Mouse (Mus musculus) thymus, postnatal 14 days (tissue): Measurements from ENCODE around the gene 4933417A18Rik.
"Not testable (repeated sequence)": the region's sequence is repeated elsewhere in the genome, so short reads cannot be mapped to it uniquely, and the experiment has no call there.

ENCODE experiments used
- DNase-seq: peaks from one replicate; pipeline ENCODE4 v3.0.0; 2021

Gene 4933417A18Rik

DNA sequence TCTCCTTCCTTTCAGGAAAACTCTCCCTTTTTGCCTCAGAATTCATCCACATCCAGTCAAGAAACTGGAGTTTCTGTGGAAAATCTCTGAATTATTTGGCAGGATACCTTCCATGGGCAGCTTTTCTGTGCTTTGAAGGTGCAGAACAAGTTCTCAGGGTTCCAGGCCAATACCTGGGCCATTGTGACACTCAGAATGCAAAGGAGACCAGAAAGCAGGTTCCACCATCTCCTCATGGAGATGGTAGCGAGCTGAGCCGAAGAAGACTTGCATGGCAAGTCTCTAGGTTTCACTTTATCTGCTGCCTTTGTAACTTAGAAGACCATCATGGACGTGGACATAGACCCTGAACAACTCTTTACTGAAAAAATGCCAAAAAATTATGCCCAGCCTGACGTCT, at the start of gene 4933417A18Rik, which contains the start of gene Fam217a:
4933417A18Rik (plus strand) TSS at position 200 of the 400 bp plus-strand sequence.
Fam217a (minus strand) TSS at position 101 of the 400 bp plus-strand sequence.
- no peak for DNase-seq

DNA sequence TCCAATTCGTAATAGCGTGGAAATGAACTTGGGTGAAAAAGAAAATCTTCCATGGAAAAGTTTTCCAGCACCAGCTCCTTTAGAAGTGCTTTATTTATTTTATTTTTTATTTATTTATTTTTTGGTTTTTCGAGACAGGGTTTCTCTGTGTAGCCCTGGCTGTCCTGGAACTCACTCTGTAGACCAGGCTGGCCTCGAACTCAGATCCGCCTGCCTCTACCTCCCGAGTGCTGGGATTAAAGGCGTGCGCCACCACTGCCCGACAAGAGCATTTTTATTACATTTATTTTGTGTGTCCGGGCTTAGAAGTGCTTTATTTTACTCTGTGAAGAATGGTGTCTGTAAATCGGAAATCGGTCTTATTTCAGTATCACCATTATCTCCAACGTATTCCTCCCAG, 49.5 kb upstream of the 4933417A18Rik start:
- DNase-seq = peak; percentile 26

DNA sequence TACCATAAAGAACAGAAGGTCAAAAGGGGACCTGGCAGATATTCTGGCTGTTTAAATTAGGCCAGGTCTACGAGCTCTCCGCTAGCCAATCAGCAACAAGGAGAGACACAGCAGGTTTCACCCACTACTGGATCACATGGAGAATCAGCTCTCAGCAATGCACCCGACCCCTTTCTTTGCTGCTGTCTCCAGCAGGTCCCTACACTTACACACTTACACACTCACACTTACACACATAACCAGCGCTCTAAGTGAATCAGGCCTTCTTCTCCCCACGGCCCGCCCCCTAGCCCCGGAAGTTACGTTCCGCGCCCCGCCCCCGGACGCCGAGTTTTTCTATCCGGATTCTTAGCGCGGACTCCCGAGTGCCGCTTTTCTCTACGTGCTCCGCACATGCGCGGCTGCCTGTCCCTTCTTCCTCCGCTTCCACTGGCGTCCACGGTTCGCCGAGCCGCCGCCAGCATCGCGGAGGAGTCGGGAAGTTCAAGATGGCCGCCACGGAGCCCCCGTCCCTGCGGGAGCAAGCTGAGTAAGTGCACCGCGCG, 49.0 kb upstream of the 4933417A18Rik start, which contains the start of gene Prpf4b:
Prpf4b (plus strand) TSS at position 137 of the 545 bp plus-strand sequence.
- DNase-seq = peak; percentile 96

DNA sequence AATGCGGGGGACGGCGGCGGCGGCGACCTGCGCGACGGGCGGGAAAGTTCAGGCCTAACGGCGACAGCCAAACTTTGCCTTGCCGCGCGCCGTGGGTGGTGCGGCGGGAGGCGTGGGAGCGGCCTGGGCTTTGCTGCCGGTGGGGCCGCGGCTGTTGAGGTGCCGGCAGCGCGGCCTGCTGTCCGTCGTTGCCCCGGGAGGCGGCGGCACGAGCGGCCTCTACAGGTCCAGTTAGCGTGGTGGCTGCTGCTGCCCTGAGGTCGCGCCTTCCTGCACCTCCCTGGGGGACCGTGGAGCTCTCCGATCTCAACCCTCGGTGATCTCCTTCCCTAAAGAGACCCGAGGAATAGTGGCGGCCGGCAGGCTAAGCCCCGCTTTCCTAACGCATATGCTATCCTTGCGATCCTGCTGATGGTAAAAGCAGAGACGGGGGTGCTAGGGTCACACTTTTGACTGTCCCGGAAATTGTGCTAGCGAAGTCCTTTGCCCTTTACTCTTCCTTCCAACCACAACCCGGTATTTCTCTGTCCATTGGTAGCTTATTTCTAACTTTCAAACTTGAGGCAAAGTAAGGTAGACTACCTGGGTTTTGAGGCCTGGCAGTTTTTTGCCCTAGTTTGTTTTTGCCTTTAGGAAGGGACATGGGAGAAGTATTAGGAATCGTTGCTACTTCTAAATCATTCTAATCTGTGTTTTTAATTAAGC, 48.3 kb upstream of the 4933417A18Rik start:
- DNase-seq = no peak

DNA sequence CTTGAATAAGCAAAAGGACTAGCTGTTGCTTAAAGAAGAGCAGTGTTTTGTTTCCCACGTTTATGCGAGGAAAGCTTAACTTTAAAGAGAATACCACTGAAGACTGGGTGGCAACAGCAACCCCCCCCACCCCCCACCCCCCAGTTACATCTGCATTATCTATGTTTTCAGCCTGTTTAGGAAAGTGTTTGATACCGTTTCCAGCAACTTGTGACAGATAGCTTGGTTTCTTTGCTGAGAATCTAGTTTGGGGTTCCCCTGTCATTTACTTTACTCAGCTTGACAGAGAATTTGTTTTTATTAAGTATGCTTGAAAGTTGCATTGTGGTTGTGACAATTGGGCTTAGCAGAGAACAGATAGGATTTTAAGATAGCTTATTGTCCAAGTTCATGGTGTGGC, 47.7 kb upstream of the 4933417A18Rik start:
- no peak for DNase-seq

DNA sequence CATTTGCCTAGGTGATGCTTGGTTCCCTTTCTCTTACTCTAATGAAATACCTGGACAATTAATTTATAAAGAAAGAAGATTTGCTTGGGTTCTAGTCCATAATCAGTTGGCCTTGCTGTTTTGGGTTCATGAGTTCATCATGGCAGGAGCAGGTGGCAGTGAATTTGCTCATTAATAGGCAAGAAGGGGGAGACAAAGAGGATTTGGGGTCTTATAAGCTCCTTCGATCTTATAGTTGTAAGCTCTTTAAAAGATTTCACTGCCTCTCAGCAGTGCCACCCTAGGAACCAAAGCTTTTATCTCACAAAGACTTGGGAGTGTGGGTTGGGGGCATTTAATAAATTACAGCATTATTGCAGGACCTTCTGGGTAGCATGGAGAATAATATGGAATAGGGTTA, 31.3 kb upstream of the 4933417A18Rik start:
- DNase-seq = no peak

DNA sequence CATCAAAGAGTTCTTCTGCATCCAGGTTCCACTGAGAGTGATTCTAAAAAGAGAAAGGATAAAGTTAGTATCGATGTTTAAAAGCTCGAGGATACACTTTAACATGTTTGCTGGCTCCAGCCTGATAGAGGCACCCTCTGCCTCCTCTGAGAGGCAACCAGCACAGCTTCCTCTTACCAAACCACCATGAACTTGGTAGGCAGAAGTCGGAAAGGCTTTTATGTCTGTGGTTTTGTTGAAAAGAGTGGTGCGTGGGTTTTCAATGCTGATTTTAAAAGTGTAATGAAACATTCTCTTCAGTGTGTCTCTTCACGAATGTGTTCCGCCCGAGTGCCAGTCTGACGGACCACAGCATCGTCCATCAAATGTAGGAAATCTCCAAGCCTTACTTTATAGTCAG, 9.6 kb upstream of the 4933417A18Rik start:
- peak; percentile 43 for DNase-seq

DNA sequence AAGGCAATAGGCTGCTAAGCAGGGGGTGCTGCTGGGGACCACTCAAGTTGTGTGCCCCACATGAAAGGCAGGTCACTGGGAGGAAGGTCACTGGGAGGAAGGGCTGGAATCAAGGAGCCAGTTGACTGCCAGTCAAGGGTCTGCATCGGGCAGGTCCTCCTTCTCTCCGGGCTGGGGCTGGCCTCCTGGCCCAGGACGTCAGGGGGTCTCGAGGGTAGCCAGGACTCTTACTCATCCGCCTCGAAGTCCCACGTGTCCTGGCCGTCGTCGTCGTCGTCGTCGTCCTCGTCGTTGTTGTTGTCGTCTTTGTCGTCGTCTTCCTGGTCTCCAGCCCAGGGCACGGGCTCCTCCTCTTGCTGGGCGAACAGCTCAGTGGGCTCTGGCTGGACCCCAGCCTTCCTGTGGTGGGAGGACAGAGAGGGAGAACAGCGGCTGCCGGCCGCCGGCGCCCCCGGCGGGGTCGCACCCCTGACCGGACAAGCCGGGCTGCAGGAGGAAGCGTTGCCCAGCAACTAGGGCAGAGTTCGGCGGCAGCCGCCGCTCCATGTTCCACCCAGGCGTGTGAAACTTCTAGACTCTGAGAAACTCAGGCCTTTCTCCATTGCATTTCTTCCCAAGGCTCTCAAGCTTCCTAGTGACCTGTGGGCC, 7.6 kb upstream of the 4933417A18Rik start:
- peak; percentile 10 for DNase-seq

DNA sequence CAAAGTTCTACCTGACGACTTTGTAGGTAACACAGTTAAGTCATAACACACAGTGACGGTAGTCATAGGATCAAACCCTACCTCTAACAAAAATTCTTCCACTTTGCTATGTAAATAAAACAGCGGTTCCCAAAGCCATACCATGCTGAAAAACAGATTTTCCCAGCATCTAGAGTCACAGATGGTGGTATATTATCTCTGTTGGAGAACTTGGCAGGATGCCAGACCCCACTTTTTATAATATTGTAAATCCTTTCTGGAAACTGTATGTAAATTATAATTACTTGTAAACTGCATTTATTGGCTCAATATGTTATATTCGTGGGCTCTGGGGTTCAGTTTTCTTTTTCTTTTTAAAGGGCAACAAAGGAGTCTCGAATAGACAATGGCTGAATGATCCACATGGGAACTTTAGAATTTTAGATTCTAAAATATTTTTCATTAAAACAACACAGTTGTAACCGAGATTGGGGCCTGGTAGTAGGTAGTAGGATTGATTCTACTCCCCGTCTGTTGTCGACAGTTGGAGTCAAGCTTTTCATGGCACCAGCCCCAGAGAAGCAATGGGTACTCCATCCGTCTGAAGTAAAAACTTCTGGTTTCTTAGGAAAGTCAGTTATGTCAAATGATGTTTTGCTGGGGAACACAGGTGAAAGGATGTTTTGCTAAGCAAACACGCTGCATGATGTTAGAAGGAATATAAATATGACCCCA, 10.9 kb downstream of the 4933417A18Rik start:
- no peak for DNase-seq

DNA sequence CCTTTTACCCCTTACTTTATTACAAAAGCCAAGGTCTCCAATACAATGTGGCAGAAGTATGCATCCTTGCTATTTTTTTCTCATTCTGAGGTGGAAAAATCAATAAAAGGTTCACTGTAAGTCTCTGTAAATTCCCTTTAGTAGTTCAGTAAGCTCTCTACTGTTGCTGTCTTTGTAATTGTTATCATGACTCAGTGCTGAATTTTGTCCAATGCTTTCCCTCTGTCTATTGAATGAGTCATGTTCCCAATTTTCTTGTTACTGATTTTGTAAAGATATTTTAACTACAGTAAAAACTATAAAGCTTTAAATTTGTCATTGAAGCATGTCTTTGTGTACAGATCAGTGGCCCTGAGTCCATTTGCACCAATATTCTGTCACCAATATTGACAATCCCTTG, 18.2 kb downstream of the 4933417A18Rik start:
- DNase-seq = no peak

DNA sequence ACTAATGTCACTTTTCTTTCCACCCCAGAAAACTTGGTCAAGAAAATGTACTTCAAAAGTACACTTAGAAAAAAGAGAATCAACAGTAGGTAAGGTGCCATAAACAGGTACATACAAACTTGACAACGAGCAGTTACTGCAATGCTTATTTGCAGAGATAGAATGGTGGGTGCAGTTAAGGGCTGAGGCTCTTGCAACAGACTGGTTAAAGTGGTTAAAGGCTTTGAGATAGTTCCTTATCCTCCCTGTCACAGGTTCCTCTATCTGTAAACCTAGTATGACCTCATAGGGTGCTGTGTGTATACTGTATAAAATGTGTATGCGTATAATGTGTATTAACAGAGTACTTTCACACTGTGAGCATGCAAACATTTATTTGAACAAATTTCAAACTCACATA, 27.2 kb downstream of the 4933417A18Rik start:
- DNase-seq = not testable (repeated sequence)

DNA sequence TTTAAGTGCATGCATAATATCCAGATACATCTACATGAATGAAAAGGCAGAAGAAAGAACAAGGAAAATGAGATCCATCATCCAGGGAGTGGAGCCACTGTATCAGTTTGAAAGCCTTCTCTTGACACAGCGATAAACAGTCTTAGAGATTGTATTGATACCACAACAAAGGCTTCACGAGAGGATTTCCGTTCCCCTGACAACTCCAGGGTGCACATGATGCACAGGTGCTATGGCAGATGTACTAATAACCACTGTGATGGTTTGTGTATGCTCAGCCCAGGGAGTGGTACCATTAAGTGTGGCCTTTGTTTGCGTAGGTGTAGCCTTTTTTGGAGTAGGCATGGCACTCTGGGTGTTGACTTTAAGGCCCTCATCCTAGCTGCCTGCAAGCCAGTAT, 32.7 kb downstream of the 4933417A18Rik start:
- DNase-seq = peak; percentile 67

DNA sequence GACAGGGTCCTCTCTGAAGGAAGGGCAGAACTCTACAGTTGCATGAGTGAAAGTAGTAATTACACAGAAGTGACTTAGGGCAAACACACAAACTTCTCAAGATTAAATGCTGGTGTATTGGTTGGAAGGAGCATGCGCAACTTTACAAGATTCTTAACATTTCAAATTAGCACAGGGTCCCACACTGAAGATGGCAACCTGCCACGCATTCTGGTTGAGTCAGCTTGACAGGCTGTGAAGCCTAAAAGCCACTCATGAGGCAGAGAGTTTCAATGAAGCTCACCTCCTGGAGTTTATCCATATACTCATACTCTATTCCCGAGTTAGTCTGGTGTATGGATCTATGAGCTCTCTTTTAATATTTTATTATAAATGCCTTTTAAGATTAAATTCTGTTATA, 33.9 kb downstream of the 4933417A18Rik start:
- DNase-seq = not testable (repeated sequence)

DNA sequence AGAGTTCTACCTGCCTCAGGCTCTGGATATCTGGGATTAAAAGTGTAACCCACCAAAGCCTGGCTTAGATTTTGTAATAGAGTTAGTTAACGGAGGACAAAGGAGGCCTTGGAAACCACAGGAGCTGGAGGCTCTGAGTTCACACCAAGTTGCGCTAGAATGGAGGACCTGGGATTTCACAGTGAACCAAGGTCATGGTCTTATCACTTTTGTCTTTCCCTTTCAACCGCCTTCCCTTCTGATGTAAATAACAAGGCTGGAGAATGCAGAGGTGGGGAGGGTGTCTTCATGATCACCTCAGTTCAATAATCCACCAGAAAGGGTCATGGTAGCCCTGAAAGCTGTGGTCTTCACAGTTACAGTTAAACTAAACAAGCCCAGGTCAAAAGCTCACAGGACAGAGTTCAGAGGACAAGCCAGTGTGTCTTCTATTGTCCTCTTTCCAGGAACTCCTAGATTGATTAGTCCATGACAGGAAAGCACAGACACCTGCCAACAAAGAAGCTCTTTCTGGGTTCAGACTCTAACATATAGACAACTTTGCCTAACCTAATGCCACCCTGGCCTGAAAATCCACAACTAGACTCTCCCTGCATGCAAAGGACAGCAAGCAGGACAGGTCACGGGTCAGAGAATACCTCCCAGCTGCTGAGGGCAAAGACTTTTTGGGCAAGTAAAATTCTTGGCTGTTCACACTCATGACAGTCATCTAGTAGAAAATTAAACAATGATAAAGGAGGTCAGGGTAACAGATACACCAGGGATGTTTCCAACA, 37.0 kb downstream of the 4933417A18Rik start:
- DNase-seq = no peak

DNA sequence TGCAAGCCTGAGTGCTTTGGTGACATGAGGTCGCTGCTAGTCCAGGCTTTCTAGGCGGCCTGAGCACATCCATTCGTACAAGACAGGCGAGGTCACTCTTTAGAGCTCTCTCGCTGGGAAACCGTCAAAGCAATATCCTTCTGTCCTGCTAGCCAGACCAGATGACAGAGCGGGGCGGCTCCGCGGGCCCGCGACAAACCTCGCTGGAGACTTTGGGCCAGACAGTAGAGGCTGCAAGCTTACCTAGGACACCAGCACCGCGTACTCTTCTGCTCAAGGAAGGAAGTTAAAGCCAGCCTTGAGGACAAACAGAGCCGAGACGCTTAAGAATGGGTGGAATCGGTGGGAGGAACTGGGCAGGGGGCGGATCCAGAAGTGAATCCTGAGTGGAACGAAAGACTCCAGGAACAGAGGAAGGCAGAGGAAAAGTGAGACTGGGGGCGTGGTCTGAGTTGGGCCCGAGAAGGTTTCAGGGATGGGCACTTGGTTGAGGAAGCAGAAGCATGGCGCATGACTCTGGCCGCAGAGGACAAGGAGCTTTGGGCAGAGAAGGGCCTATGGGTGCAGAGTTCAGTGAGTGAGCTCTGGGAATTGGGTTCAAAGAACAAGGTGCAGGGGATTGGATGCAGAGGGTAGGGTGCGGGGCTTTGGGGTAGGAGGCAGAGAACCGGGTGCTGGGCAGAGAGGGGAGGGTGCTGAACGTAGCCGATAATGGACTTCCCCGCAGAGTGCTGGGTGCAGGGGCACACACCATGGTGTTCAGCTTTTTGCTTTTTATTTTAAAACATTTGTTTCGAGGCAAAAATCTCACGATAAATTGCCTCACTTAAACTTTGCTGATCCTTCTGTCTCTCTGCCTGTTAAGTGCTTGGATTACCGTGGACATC, 39.5 kb downstream of the 4933417A18Rik start, which contains the start of gene Eci3:
Eci3 (minus strand) TSS at position 300 of the 887 bp plus-strand sequence.
- peak; percentile 9 for DNase-seq

DNA sequence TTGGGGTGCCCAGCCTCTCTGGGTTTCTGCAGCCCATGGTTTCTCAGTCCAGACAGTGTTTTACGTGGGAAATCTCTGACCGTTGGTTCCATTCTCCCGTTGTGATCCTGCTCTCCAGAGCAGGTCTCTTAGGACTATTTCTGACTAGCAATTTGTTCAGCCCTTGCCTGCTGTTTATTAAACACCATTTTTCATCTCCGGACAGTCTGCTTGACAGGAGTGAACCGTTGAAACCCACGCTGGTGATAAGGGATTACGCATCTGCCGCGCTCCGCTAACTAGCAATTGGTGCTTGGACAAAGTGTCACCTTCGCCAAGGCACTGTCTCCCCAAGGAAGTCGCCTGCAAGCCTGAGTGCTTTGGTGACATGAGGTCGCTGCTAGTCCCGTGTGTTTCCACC, 40.2 kb downstream of the 4933417A18Rik start:
- DNase-seq = peak; percentile 17

DNA sequence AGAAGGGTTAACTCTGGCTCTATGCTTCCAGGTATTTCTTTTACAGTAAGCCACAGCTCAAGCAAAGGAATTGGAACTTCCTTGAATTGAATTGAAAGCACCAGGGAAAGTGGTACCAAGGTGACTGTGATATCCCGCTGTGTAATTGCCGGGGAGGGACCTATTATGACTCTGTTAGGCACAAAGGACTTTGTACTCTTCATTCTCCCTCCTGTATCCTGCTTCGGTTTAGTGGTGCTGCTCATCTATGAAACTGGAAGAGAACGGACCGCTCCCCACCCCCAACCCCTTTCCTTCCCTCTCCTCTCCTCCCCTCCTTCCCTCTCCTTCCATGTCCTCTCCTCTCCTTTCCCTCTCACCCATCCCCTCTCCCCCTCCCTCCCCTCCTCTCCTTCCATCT, 40.7 kb downstream of the 4933417A18Rik start:
- DNase-seq = no peak

DNA sequence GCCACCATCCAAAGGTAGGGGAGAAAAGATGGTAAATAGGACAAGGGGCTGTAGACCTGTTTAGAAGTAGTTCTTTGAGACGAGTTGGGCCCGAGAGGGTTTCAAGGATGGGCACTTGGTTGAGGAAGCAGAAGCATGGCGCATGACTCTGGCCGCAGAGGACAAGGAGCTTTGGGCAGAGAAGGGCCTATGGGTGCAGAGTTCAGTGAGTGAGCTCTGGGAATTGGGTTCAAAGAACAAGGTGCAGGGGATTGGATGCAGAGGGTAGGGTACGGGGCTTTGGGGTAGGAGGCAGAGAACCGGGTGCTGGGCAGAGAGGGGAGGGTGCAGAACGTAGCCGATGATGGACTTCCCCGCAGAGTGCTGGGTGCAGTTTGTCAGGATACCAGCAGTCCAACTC, 41.4 kb downstream of the 4933417A18Rik start:
- DNase-seq = not testable (repeated sequence)

DNA sequence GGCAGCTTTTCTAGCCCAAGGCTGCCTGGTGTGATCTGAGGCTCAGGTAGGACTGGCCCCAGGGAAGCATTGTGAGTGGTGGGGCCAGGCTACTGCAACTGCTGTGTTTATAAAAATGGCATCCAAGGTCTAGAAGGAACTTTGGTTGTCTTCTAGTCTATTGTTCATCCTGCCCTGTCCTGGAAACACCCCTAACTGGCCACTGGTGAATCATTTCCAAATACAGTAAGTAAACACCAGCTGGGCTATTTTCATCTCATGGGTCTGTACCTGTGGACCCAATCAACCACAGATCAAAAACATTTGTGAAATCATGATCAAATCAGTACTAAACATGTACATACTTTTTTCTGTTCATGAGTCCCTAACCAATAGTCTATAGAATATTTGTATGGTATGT, 48.2 kb downstream of the 4933417A18Rik start:
- DNase-seq = not testable (repeated sequence)

DNA sequence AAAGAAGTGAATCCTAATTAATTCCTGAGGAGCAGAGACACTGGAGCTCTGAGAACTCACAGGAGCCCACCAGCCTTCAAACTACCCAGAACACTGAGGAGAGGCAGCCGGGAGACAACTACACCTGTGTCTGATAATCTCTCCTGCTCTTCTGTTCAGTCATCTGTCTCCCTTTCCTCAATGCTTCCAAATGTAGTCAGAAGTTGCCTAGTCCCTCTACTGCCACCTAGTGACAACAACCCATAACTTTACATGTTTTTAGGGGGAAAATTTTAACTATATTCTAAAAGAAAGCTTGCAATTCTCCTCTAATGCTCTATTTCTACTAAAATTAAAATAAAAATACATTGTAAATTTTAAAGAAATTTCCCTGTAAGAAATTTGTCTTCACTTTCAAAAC, 48.9 kb downstream of the 4933417A18Rik start:
- peak; percentile 46 for DNase-seq

DNA sequence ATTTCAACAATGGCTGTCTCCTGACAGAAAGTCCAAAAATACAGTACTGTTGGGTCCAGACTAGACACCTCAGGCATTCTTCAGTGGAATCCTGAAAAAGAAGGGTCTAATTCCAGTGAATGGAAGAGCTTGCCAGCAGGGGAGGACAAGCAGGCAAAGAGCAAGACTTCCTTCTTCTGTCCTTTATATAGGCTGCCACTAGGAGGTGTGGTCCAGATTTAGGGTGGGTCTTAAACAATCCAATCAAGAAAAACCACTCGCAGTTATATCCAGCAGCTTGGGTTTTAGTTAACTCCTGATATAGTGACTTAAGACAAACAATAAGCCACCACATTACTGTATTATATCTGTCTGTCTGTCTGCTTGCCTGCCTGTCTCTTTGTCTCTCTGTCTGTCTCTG, 49.6 kb downstream of the 4933417A18Rik start:
- peak; percentile 32 for DNase-seq
